Mouse (Mus musculus): ENCODE results near the gene Adamtsl1. TPM values are rescaled to one million over a fixed set of nuclear protein-coding genes. Genes with fewer than 3 reads are reported as not detected.

Gene Adamtsl1
- polyA plus RNA-seq, 1 experiment from 2014 or later = 16.9 TPM

DNA sequence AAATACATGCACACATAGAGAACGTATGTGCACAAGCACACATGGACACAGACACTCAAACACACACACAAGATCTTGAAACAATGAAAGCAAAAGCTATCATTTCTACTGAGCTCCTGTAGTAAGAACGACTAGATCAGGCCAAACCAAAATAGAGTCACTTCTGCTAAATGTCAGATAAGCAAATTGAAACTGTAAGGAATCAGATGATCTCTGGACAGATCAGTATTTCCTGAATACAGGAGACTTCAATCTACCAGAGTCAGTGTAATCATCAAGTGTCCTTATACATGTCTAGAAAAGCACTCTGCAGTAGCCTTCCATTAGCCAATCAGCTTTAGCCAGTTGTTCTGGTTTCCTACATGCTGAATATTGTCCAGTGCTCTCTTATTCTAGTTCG lies 441.4 kb downstream of the Adamtsl1 start:
- no peaks in the 10 kb centered on the region for H3K9me3 ChIP-seq
- 89% methylated on average over 3 of the region's 3 CpGs for WGBS
- H3K9ac ChIP-seq = no peak overlapping the region
- H3K36me3 ChIP-seq = no peaks in the 10 kb centered on the region
- no peak for ATAC-seq (ENCODE audit: low read depth)
- H3K4me1 ChIP-seq (replicated peaks) = no peaks in the 10 kb centered on the region
- no peak overlapping the region for H3K4me3 ChIP-seq
- no peak overlapping the region for H3K27ac ChIP-seq (replicated peaks)
- no peak overlapping the region for H3K4me2 ChIP-seq
- no peaks in the 10 kb centered on the region for H3K27me3 ChIP-seq

DNA sequence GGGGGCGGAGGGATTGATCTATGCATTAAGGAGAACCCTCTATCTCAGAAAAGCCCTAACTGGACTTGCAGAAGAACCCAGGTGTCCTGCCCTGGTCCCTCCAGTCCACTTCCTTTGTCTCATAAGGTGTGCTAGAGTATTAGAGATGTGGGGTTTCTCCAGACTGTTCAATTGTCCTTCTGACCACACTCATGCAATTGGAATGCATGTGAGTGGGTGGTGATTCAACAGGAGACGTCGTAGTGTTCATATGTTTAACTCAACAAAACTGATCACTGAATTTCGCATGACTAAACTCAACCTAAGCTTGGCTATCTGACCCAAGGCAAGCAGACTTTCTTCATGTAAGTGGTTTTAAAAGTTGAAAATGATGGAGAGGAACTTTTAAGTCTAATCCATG lies 443.3 kb downstream of the Adamtsl1 start:
- H3K27me3 ChIP-seq = no peaks in the 10 kb centered on the region
- H3K9ac ChIP-seq = no peak overlapping the region
- H3K36me3 ChIP-seq = no peaks in the 10 kb centered on the region
- no peak overlapping the region for H3K27ac ChIP-seq (replicated peaks)
- H3K9me3 ChIP-seq = no peaks in the 10 kb centered on the region
- 89% methylated on average over 4 of the region's 4 CpGs for WGBS
- H3K4me1 ChIP-seq (replicated peaks) = no peaks in the 10 kb centered on the region
- H3K4me2 ChIP-seq = no peak overlapping the region
- no peak overlapping the region for H3K4me3 ChIP-seq
- ATAC-seq (ENCODE audit: low read depth) = no peak

DNA sequence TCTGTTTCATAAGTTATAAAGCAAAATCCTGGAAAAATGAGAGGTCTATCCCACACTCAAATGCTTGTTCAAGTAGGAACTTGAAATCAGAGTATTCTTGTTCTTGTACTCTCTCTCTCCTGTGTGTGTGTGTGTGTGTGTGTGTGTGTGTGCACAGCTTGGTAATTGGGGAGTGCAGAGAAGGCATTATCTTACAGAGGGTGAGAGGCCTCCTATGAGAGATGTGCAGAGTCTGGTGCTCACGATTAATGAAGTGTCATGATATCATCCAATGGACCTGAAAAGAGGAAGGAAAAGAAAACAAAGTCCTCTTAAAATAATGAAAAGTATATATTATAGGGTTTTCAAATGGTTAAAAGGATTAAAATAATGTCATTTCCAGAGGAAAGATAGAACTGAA lies 443.9 kb downstream of the Adamtsl1 start:
- Histone ChIP-seq H3K4me1 (replicated peaks) (no peaks in the 10 kb centered on the region), H3K4me2 (no peak overlapping the region), H3K4me3 (no peak overlapping the region), H3K9ac (no peak overlapping the region), H3K27ac (replicated peaks) (no peak overlapping the region), H3K27me3 (no peaks in the 10 kb centered on the region), H3K9me3 (no peaks in the 10 kb centered on the region), H3K36me3 (no peaks in the 10 kb centered on the region)
- no peak for ATAC-seq (ENCODE audit: low read depth)
- 89% methylated on average over 1 of the region's 1 CpGs for whole genome bisulfite sequencing

DNA sequence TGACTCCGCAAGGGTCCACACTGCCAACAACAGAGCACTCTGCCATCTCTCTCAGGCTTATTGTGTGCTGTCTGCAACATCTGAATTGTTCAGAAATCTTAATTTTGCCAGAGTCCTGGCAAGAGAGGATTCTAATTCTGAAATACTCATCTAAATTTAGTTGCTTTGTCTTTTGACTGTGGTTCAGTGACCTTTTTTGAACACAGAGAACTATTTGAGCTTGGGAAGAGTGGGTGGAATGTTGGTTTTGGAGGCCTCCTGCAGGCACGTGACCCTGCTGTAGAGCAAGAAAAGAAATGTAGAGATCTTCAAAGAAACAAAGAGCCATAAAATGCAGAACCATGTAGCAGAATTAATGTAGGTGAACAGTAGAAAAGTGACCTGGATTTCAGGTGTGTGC lies 445.0 kb downstream of the Adamtsl1 start:
- WGBS = 80% methylated on average over 2 of the region's 2 CpGs

DNA sequence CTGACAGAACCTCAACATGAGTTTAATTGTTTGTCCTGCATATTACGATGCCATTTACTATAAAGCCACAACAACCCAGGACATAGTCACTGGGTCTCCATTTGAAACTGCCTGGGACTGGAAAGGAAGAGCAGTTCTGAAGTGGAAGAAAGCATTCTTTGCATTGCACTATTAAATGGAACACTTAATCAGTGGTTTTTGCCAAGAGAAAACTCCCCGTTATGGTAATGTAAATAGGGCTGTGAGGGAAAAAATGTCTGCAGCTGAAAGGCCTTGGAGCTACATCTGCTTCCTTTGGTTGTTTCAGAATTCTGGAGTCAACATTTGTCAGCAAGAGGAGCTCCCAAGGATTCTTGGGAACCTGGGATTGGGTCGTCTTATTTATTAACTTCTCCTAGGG lies 462.2 kb downstream of the Adamtsl1 start:
- WGBS = 80% methylated on average over 3 of the region's 3 CpGs
- no peak overlapping the region for H3K27ac ChIP-seq (replicated peaks)
- ATAC-seq (ENCODE audit: low read depth) = no peak
- H3K27me3 ChIP-seq = no peaks in the 10 kb centered on the region
- H3K36me3 ChIP-seq = no peaks in the 10 kb centered on the region
- H3K4me3 ChIP-seq = no peak overlapping the region
- no peaks in the 10 kb centered on the region for H3K4me1 ChIP-seq (replicated peaks)
- H3K4me2 ChIP-seq = no peak overlapping the region
- H3K9ac ChIP-seq = no peak overlapping the region
- no peaks in the 10 kb centered on the region for H3K9me3 ChIP-seq

More for the DNA sequence above, 445.0 kb downstream of the Adamtsl1 start:
- Histone ChIP-seq H3K4me3 (no peak overlapping the region), H3K27ac (replicated peaks) (no peak overlapping the region), H3K9me3 (no peaks in the 10 kb centered on the region), H3K4me2 (no peak overlapping the region), H3K36me3 (no peaks in the 10 kb centered on the region), H3K4me1 (replicated peaks) (no peaks in the 10 kb centered on the region), H3K9ac (no peak overlapping the region), H3K27me3 (no peaks in the 10 kb centered on the region)
- ATAC-seq (ENCODE audit: low read depth) = no peak

DNA sequence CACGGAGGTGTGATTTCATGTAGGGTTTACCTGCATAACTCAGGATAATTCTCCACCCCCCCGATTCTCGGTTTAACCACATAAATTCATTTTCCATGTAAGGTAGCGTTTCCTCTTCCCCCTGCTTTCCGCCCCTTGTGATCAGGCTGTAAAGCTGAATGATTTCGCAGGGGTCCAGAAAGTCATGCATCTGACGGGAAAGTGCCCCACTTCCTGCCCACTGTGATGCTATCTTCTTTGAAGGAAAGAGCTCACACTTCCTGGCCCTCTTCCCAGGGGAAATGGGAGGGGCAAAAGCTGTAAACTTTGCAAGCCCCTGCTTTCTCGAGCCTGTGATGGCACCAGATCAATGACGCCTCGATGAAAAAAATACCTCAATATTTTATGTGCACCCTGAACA lies 465.2 kb downstream of the Adamtsl1 start:
- H3K9ac ChIP-seq = no peak overlapping the region
- H3K4me2 ChIP-seq = no peak overlapping the region
- no peak overlapping the region for H3K4me3 ChIP-seq
- H3K9me3 ChIP-seq = no peaks in the 10 kb centered on the region
- no peaks in the 10 kb centered on the region for H3K4me1 ChIP-seq (replicated peaks)
- 74% methylated on average over 10 of the region's 10 CpGs for WGBS
- H3K27me3 ChIP-seq = no peaks in the 10 kb centered on the region
- no peaks in the 10 kb centered on the region for H3K36me3 ChIP-seq
- no peak for ATAC-seq (ENCODE audit: low read depth)
- no peak overlapping the region for H3K27ac ChIP-seq (replicated peaks)

DNA sequence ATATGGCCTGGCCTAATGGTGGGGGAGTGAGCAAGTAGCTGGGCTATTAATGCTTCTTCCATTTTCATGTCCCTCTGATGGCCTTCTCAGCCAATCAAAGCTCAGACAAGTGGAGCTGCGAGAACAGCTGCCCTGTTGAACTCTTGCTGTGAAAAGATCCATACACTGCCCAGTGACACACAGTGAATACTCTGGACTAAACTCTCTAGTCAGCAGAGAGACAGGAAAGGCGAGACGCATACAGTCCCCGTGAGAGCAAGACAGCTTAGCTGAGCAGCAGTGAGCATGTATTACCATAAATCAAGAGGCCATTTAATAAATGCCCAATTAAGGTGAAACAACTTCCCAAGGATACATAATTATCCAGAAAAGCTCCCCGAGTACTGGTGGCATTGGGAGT lies 492.6 kb downstream of the Adamtsl1 start:
- Histone ChIP-seq H3K4me2 (no peak overlapping the region), H3K4me1 (replicated peaks) (no peaks in the 10 kb centered on the region; the same call in 1 of the 2 replicates), H3K27me3 (no peaks in the 10 kb centered on the region), H3K4me3 (no peak overlapping the region), H3K27ac (replicated peaks) (no peak overlapping the region), H3K36me3 (no peaks in the 10 kb centered on the region), H3K9me3 (no peaks in the 10 kb centered on the region), H3K9ac (no peak overlapping the region)
- WGBS = 30% methylated on average over 5 of the region's 5 CpGs
- ATAC-seq (ENCODE audit: low read depth) = no peak

DNA sequence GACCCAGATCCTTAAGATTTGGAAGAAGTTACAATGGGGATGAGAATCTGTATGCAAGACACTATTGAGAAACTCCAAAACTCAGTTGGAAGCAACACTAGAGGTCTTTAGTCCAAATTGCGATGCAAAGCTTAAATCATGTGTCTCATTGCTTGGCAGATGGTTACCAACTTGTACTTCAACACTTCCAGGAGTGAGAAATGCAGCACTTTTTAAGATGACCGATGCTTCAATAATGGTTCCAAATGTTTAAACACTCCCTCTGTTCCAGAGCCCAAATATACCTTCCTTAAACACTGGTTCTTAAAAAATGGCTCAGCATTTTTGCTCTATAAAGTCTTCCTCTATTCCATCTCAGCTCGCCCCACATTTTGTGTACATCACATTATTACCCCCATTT lies 499.7 kb downstream of the Adamtsl1 start:
- Histone ChIP-seq H3K4me3 (no peak overlapping the region), H3K27ac (replicated peaks) (no peak overlapping the region), H3K4me2 (no peak overlapping the region), H3K9me3 (no peaks in the 10 kb centered on the region), H3K4me1 (replicated peaks) (no peaks in the 10 kb centered on the region), H3K9ac (no peak overlapping the region), H3K27me3 (no peaks in the 10 kb centered on the region), H3K36me3 (no peaks in the 10 kb centered on the region)
- WGBS = 90% methylated on average over 3 of the region's 3 CpGs
- ATAC-seq (ENCODE audit: low read depth) = no peak

DNA sequence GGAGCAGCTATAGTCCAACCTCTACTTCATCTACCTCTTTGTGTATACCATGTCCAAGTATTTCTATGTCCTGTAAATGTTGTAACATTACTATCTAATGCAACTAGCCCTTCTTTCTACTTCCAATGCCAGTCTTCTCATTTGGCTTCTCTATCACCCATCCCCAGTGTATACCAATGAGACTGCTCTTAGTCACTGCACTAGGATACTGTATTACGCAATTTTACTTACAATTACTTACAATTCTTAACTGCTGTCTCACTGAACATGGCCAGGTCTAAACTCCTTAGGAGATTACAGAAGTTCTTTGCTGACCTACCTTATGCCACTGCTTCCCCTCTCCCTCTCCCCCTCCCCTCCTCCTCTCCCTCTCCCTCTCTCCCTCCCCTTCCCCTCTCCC lies 505.0 kb downstream of the Adamtsl1 start:
- no peaks in the 10 kb centered on the region for H3K36me3 ChIP-seq
- no peak for ATAC-seq (ENCODE audit: low read depth)
- WGBS = 87% methylated on average over 1 of the region's 1 CpGs

DNA sequence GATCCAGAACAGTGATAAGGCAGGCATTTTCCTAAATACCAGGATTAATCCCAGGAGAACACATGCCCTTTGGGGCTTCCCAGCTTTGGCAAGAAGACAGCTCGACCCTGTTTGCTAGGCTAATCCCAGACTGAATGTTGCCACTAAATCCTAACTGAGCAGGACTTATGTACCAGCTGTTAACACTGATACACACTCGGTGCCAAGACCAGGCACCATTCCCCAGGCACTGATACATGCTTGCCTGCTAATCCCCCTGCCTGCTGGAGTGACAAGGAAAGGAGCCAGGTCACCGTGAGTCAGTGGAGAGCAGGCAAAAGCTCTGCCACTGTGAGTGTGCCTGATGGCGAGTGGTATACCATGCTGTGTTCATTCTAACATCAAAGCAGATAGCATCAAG lies 505.6 kb downstream of the Adamtsl1 start:
- peak; percentile 49; the same call in 1 of the 2 replicates for ATAC-seq (ENCODE audit: low read depth)

More for the DNA sequence above, 505.0 kb downstream of the Adamtsl1 start:
- Histone ChIP-seq H3K4me3 (no peak overlapping the region), H3K27me3 (no peaks in the 10 kb centered on the region), H3K27ac (replicated peaks) (no peak overlapping the region), H3K4me2 (no peak overlapping the region), H3K9me3 (no peaks in the 10 kb centered on the region), H3K9ac (no peak overlapping the region), H3K4me1 (replicated peaks) (peaks cover 18% of the 10 kb centered on the region)

DNA sequence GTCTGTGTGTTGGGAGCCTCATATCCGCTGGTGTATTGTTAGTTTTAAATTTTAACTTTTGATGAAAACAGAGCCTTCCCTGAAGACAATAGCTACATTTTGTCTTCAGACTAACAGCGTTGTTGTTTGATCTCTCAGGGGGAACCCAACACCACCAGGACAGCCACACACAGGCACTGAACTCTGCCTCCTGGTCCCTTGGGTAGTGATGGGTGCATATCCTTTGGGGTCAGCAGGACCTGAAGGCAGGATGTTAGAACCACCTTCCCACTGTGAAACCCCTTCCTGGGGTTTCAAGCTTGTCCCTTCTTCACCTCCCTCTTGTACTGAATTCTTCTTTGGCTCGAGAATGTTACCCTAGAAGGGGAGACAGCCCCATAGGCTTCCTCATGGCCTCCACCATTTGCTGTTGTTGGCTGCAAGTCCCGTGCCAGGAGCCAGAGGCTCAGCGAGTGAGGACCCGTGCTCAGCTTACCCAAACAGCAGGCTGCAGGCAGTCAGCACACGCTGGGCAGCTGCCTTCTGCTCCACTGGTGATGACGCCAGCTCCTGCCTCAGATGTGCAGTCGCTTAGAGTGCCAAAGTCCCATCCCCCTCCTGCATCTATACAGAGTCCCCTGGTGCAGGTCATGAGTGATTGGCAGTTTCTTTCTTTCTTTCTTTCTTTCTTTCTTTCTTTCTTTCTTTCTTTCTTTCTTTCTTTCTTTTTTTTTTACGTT lies 506.6 kb downstream of the Adamtsl1 start:
- peak overlapping the region; percentile 68 for H3K27ac ChIP-seq (replicated peaks)

More for the DNA sequence above, 505.6 kb downstream of the Adamtsl1 start:
- H3K27ac ChIP-seq (replicated peaks) = no peak overlapping the region
- WGBS = 51% methylated on average over 4 of the region's 4 CpGs
- no peak overlapping the region for H3K4me2 ChIP-seq
- peaks cover 18% of the 10 kb centered on the region for H3K4me1 ChIP-seq (replicated peaks)
- H3K9me3 ChIP-seq = no peaks in the 10 kb centered on the region
- no peak overlapping the region for H3K4me3 ChIP-seq
- no peaks in the 10 kb centered on the region for H3K36me3 ChIP-seq
- H3K9ac ChIP-seq = no peak overlapping the region
- no peaks in the 10 kb centered on the region for H3K27me3 ChIP-seq

DNA sequence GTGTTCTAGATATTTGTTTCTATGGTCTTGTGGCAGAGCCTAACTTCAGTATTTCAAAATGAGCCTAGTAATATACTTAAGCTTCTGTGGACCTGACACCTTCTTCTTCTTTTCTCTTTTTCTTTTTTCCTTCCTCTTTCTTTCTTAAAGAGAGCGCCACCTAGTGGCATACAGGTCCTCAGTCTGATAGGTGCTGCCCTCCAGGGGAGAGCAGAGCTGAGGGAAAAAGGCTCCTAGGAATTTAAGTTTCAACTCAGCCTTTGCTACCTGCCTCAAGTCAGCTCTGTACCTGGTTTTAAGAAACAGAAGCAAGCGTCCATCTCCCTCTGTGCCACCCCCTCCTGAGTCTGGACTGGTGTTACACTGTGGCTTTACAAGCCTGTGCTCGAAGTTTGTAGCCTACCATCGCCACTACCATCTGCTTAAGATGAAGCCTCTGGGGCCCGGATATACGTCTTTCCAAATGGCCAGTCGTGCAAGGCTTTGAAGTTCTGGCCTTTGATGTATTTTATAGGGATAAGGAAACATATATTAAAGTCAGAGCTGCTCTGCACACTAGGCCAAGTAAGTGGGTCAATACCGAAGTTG lies 510.7 kb downstream of the Adamtsl1 start:
- peaks cover 14% of the 10 kb centered on the region for H3K4me1 ChIP-seq (replicated peaks)
- no peaks in the 10 kb centered on the region for H3K9me3 ChIP-seq
- WGBS = 52% methylated on average over 8 of the region's 8 CpGs
- H3K4me2 ChIP-seq = no peak overlapping the region
- H3K27me3 ChIP-seq = no peaks in the 10 kb centered on the region
- H3K36me3 ChIP-seq = no peaks in the 10 kb centered on the region
- no peak overlapping the region for H3K4me3 ChIP-seq
- no peak overlapping the region for H3K9ac ChIP-seq
- no peak overlapping the region for H3K27ac ChIP-seq (replicated peaks)
- no peak; the same call in 1 of the 2 replicates for ATAC-seq (ENCODE audit: low read depth)

More for the DNA sequence above, 506.6 kb downstream of the Adamtsl1 start:
- H3K36me3 ChIP-seq = no peaks in the 10 kb centered on the region
- peak; percentile 88 for ATAC-seq (ENCODE audit: low read depth)
- H3K4me1 ChIP-seq (replicated peaks) = peaks cover 18% of the 10 kb centered on the region
- no peak overlapping the region for H3K4me2 ChIP-seq
- 29% methylated on average over 10 of the region's 10 CpGs for WGBS
- H3K9me3 ChIP-seq = no peaks in the 10 kb centered on the region
- no peaks in the 10 kb centered on the region for H3K27me3 ChIP-seq
- no peak overlapping the region for H3K9ac ChIP-seq
- H3K4me3 ChIP-seq = no peak overlapping the region

DNA sequence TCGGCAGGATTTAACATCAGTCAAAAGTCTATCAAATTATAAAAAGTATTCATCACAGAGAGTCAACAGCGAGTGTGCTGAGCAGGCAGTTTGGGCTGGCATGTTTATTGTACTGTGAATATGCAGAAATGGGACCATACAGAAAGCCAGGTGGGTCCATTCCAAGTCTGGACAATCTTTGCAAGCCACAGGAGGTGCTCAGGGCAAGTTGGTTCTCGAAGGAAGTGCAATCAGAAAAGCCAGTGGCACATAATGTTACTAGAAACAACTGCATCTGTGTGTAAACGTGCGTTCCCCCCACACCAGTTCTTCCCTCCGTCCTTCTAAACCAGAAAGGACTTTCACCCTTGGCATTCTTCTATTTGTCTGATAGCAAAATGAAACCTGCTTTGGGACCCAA lies 515.5 kb downstream of the Adamtsl1 start:
- Histone ChIP-seq H3K4me3 (no peak overlapping the region), H3K27me3 (no peaks in the 10 kb centered on the region), H3K27ac (replicated peaks) (no peak overlapping the region), H3K9ac (no peak overlapping the region), H3K4me1 (replicated peaks) (0 out of 2 replicates have a peak, but pooled peaks cover 11% of the 10 kb centered on the region), H3K36me3 (no peaks in the 10 kb centered on the region), H3K9me3 (no peaks in the 10 kb centered on the region), H3K4me2 (no peak overlapping the region)
- WGBS = 87% methylated on average over 6 of the region's 6 CpGs
- ATAC-seq (ENCODE audit: low read depth) = no peak

Data from neural tube, embryonic 13.5 days (tissue).